Mouse (Mus musculus) myocyte (in vitro differentiated cells): ENCODE data around the gene Smpd4.

Source experiments
- CEBPB ChIP-seq: IDR thresholded peaks from 2 replicates; pipeline ENCODE4 v1.6.1; 2011; ENCODE audit warnings: mild to moderate bottlenecking, moderate library complexity; ENCODE audit not compliant: poor library complexity, insufficient read depth, severe bottlenecking
- E2F4 ChIP-seq: IDR thresholded peaks from one replicate; pipeline ENCODE4 v1.6.1; 2011; ENCODE audit warnings: mild to moderate bottlenecking, control low read depth, moderate library complexity; ENCODE audit not compliant: insufficient read depth
- MAX ChIP-seq: IDR thresholded peaks from one replicate; pipeline ENCODE4 v1.6.1; 2011; ENCODE audit warnings: low read depth, mild to moderate bottlenecking, control low read depth
- MYOD1 ChIP-seq, 3 experiments: IDR thresholded peaks; one replicate each; pipeline ENCODE4 v1.6.1; 2011; ENCODE audit warnings: control low read depth in 2 of 3, low read depth in 2 of 3, mild to moderate bottlenecking in 2 of 3, moderate library complexity in 1 of 3; ENCODE audit not compliant: insufficient read length in 2 of 3, control insufficient read depth in 1 of 3
- MYOG ChIP-seq, 3 experiments: IDR thresholded peaks; one replicate each; pipeline ENCODE4 v1.6.1; 2011; ENCODE audit warnings: control low read depth in 2 of 3, low read depth in 2 of 3, mild to moderate bottlenecking in 2 of 3; ENCODE audit not compliant: insufficient read length in 2 of 3, control insufficient read depth in 1 of 3, insufficient read depth in 1 of 3
- POLR2A ChIP-seq: IDR thresholded peaks from one replicate; pipeline ENCODE4 v1.6.1; 2011; ENCODE audit warnings: low read depth, mild to moderate bottlenecking, control low read depth, moderate library complexity; ENCODE audit not compliant: insufficient read length
- POLR2AphosphoS2 ChIP-seq: IDR thresholded peaks from one replicate; pipeline ENCODE4 v1.6.1; 2011; ENCODE audit warnings: low read depth, control low read depth; ENCODE audit not compliant: insufficient read length
- REST ChIP-seq: IDR thresholded peaks from one replicate; pipeline ENCODE4 v1.6.1; 2011; ENCODE audit warnings: mild to moderate bottlenecking, control low read depth, moderate library complexity; ENCODE audit not compliant: insufficient read depth, insufficient read length
- TCF12 ChIP-seq: IDR thresholded peaks from one replicate; pipeline ENCODE4 v1.6.1; 2011; ENCODE audit warnings: mild to moderate bottlenecking, control low read depth; ENCODE audit not compliant: poor library complexity, insufficient read depth, severe bottlenecking
- TCF3 ChIP-seq: IDR thresholded peaks from one replicate; pipeline ENCODE4 v1.6.1; 2011; ENCODE audit warnings: low read depth, control low read depth; ENCODE audit not compliant: insufficient read length
- USF1 ChIP-seq: IDR thresholded peaks from one replicate; pipeline ENCODE4 v1.6.1; 2011; ENCODE audit warnings: low read depth, mild to moderate bottlenecking, control low read depth, moderate library complexity

DNA sequence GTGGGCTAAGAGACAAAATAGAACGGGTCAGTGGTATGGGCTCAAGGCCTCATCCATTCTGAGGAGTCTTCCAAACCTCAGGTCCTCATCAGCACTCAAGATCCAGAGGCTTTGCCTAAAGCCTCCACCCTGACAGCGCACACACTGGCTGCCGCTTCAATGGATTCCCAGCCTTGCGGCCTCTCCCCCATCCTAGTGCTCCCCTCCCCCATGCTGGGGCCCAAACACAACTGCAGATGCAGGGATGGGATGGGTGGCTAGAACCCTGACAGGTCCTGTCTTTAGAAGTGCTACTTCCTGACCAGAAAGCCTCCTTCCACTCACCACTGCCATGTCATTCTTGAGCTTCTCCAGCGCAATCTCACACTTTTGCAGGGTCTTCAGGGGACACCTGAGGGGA, 34.4 kb downstream of the Smpd4 start:
- TF ChIP-seq TCF12 (no peak), MAX (no peak), POLR2A (no peak), USF1 (no peak), E2F4 (no peak), REST (no peak), TCF3 (no peak), CEBPB (no peak), POLR2AphosphoS2 (no peak), MYOG (IDR thresholded peaks at IDR 0.05; ENCODE audit: control insufficient read depth in 1 of 3, insufficient read depth in 1 of 3, insufficient read length in 2 of 3, low read depth in 2 of 3) (no peak), MYOD1 (IDR thresholded peaks at IDR 0.05; ENCODE audit: control insufficient read depth in 1 of 3, insufficient read length in 2 of 3, low read depth in 2 of 3) (no peak)
